15 mouse cellular contexts compared by ENCODE assay signal in genomic region chr2:74733317-74733661, GRCm38 (mm10). TPM values are rescaled to one million over a fixed set of nuclear protein-coding genes. Genes with fewer than 3 reads are reported as not detected.
A peak's percentile ranks its signal among the peaks of the same experiment; 100 is the strongest.
DNase-seq lines count a peak whose midpoint lies in the region; ATAC-seq and TF ChIP-seq lines count a peak whose summit lies in the region.
"Had no signal": no experiment of that assay in that cellular context is flagged by ENCODE, and none has a peak within 500 bp of the region (broad histone marks: within the 10 kb centered on the region; RNA-seq: fewer than 3 reads in every experiment).

No protein-coding gene starts in this region.

- H3K4me3 ChIP-seq in heart, postnatal 0 days (ENCODE audit: low read depth, low read length): no peak overlapping the region; the same call in 1 of the 2 replicates
- H3K4me3 ChIP-seq in G1E (ENCODE audit: low read depth, low read length): no peak overlapping the region; the same call in 1 of the 2 replicates
- H3K4me3 ChIP-seq in hindbrain, embryonic 14.5 days (replicated peaks; ENCODE audit: low read length): peak overlapping the region; percentile 42

- peaks cover 98% of the 10 kb centered on the region for H3K27me3 ChIP-seq in heart, postnatal 0 days (ENCODE audit: control insufficient read depth, insufficient read depth, low read length)
- peaks cover 64% of the 10 kb centered on the region for H3K27me3 ChIP-seq in G1E (ENCODE audit: insufficient read depth, low read length)
- H3K27me3 ChIP-seq in hindbrain, embryonic 14.5 days (ENCODE audit: control insufficient read depth, insufficient read depth, low read length): peaks cover 79% of the 10 kb centered on the region

- no peak overlapping the region for H3K27ac ChIP-seq in heart, postnatal 0 days (ENCODE audit: low read depth)
- H3K27ac ChIP-seq in hindbrain, embryonic 14.5 days: peak overlapping the region; percentile 98
- H3K27ac ChIP-seq: lung, embryonic 15.5 days had no signal

- H3K4me1 ChIP-seq in heart, postnatal 0 days (ENCODE audit: control insufficient read depth, insufficient read depth): no peaks in the 10 kb centered on the region
- H3K4me1 ChIP-seq in G1E (ENCODE audit: insufficient read depth, low read depth, low read length): peaks cover 7% of the 10 kb centered on the region
- H3K4me1 ChIP-seq in hindbrain, embryonic 14.5 days (replicated peaks; ENCODE audit: control insufficient read depth, insufficient read depth, low read length): no peaks in the 10 kb centered on the region; the same call in 1 of the 2 replicates

- H3K9ac ChIP-seq in heart, postnatal 0 days (replicated peaks; ENCODE audit: low read depth, low read length): no peak overlapping the region
- H3K9ac ChIP-seq in hindbrain, embryonic 14.5 days: peak overlapping the region; percentile 87
- H3K9ac ChIP-seq: lung, embryonic 15.5 days had no signal

- peak overlapping the region; percentile 23; the same call in 1 of the 2 replicates for H3K4me2 ChIP-seq in heart, postnatal 0 days (ENCODE audit: low read depth, low read length)
- peak overlapping the region; percentile 82 for H3K4me2 ChIP-seq in hindbrain, embryonic 14.5 days (replicated peaks)

- no peak for DNase-seq in heart, postnatal 0 days (ENCODE audit: low spot score)
- DNase-seq in heart, postnatal 14 days: no peak
- DNase-seq in G1E (ENCODE audit: low spot score): peak; percentile 30
- no peak for DNase-seq in hindbrain, embryonic 14.5 days (ENCODE audit: low spot score)
- DNase-seq in cerebellum, postnatal 4 days (ENCODE audit: low spot score in 2 of 2): no peak
- DNase-seq in gastrocnemius, postnatal 4 days (ENCODE audit: low spot score in 2 of 2): no peak
- DNase-seq: cerebellum, postnatal 36 days; right cerebral cortex, adult 18-20 months; thymus, adult 18-20 months had no signal

- no peak for TF ChIP-seq EP300 in heart, postnatal 0 days (IDR thresholded peaks at IDR 0.05; ENCODE audit: low read depth)

- intact Hi-C loops in heart, postnatal 14 days (cut with DNase I): no loop called here

- no peaks in the 10 kb centered on the region for H3K9me3 ChIP-seq in heart, postnatal 0 days (replicated peaks; ENCODE audit: control insufficient read depth, low read length)
- no peaks in the 10 kb centered on the region for H3K9me3 ChIP-seq in G1E (replicated peaks)
- H3K9me3 ChIP-seq in hindbrain, embryonic 14.5 days (ENCODE audit: control insufficient read depth, low read length): no peaks in the 10 kb centered on the region
- H3K9me3 ChIP-seq: lung, embryonic 15.5 days had no signal

- ATAC-seq in heart, postnatal 0 days (ENCODE audit: insufficient read depth, low read depth): no peak
- no peak for ATAC-seq in G1E (ENCODE audit: extremely low read depth, insufficient number of reproducible peaks, low FRiP score, poor library complexity, severe bottlenecking)
- no peak for ATAC-seq in hindbrain, embryonic 14.5 days (ENCODE audit: low FRiP score)
- 0 out of 2 replicates have a peak, but pooled peaks have one; percentile 23 for ATAC-seq in megakaryocyte progenitor cell, adult 5-6 weeks (replicated peaks; ENCODE audit: poor library complexity)
- ATAC-seq in inflammation-experienced regulatory T-cells, adult 6 months: no peak
- ATAC-seq: forebrain, embryonic 14.5 days had no signal

- WGBS in heart, postnatal 0 days: 3% methylated on average over 16 of the region's 16 CpGs
- WGBS in hindbrain, embryonic 14.5 days: 2% methylated on average over 16 of the region's 16 CpGs

- no peak for TF ChIP-seq CTCF in heart, postnatal 0 days (IDR thresholded peaks at IDR 0.05; ENCODE audit: low read depth)
- no peak for TF ChIP-seq CTCF in G1E (IDR thresholded peaks at IDR 0.05; ENCODE audit: low read depth, low read length)

- no peaks in the 10 kb centered on the region for H3K36me3 ChIP-seq in heart, postnatal 0 days (replicated peaks; ENCODE audit: control insufficient read depth, insufficient read depth, low read length)
- no peaks in the 10 kb centered on the region for H3K36me3 ChIP-seq in G1E (replicated peaks)
- no peaks in the 10 kb centered on the region for H3K36me3 ChIP-seq in hindbrain, embryonic 14.5 days (replicated peaks; ENCODE audit: control insufficient read depth, insufficient read depth)
- H3K36me3 ChIP-seq: lung, embryonic 15.5 days had no signal

RNA-seq across cellular contexts. Expression of gene Gm28230, which starts 6.8 kb away (rescaled TPM):
- total RNA-seq in heart, postnatal 0 days (2014; rRNA removed; ENCODE audit: low replicate concordance): 1.6 TPM in 1 of 2 replicates, not detected in the other
- not detected in 2 replicates for polyA plus RNA-seq in heart, postnatal 0 days (2015; fragmentation: Nextera tagmentation; extraction: Ambion mirVana)
- under 1 TPM in 1 of 2 experiments, not detected in 1; 0.07 TPM for total RNA-seq in heart, postnatal 14 days (2021)
- total RNA-seq in G1E (2014; fragmentation: Nextera tagmentation) (1.2 TPM in 1 of 2 replicates, not detected in the other), G1E (2017) (0.23 and 0.33 TPM in 2 replicates)
- polyA plus RNA-seq in G1E (2012): 0.52 and 0.55 TPM in 2 replicates
- 0.82 and 1.3 TPM in 2 replicates for polyA plus RNA-seq in hindbrain, embryonic 14.5 days (2014; fragmentation: Nextera tagmentation; extraction: Ambion mirVana)
- total RNA-seq in megakaryocyte progenitor cell, adult 5-6 weeks (2015): not detected in 2 replicates
- total RNA-seq in megakaryocyte progenitor cell, adult 5-6 weeks (2017): not detected in 2 replicates
- not detected for polyA plus RNA-seq in inflammation-experienced regulatory T-cells, adult 6 months (2017; shearing (Covaris generic))
- total RNA-seq in gastrocnemius, postnatal 4 days (2021): under 1 TPM; 0.47 to 0.74 TPM
- total RNA-seq: left cerebral cortex, postnatal 10 days; midbrain, postnatal 0 days had no signal
- polyA plus RNA-seq: forebrain, embryonic 14.5 days; midbrain, postnatal 0 days had no signal

RNA-seq across cellular contexts. Expression of gene Hoxd4, which starts 21.6 kb away (rescaled TPM):
- 0.19 TPM in 1 of 2 replicates, not detected in the other for total RNA-seq in heart, postnatal 0 days (2014; rRNA removed; ENCODE audit: low replicate concordance)
- 0.05 and 0.11 TPM in 2 replicates for polyA plus RNA-seq in heart, postnatal 0 days (2015; fragmentation: Nextera tagmentation; extraction: Ambion mirVana)
- total RNA-seq in heart, postnatal 14 days (2021): under 1 TPM; 0.36 to 0.51 TPM
- total RNA-seq in G1E (2014; fragmentation: Nextera tagmentation) (4.7 and 8.7 TPM in 2 replicates), G1E (2017) (2.6 and 4.4 TPM in 2 replicates)
- polyA plus RNA-seq in G1E (2012): 10.8 and 14.3 TPM in 2 replicates
- polyA plus RNA-seq in hindbrain, embryonic 14.5 days (2014; fragmentation: Nextera tagmentation; extraction: Ambion mirVana): 3.1 and 4.3 TPM in 2 replicates
- not detected in 2 replicates for total RNA-seq in megakaryocyte progenitor cell, adult 5-6 weeks (2015)
- total RNA-seq in megakaryocyte progenitor cell, adult 5-6 weeks (2017): not detected in 2 replicates
- not detected for polyA plus RNA-seq in inflammation-experienced regulatory T-cells, adult 6 months (2017; shearing (Covaris generic))
- 1 to 10 TPM; 4.1 to 6.1 TPM for total RNA-seq in gastrocnemius, postnatal 4 days (2021)
- total RNA-seq: left cerebral cortex, postnatal 10 days had no signal
- polyA plus RNA-seq: forebrain, embryonic 14.5 days; midbrain, postnatal 0 days had no signal

RNA-seq across cellular contexts. Expression of gene Hoxd3, which starts 21.6 kb away (rescaled TPM):
- total RNA-seq in heart, postnatal 0 days (2014; rRNA removed; ENCODE audit: low replicate concordance): not detected in 2 replicates
- polyA plus RNA-seq in heart, postnatal 0 days (2015; fragmentation: Nextera tagmentation; extraction: Ambion mirVana): 0.04 TPM in 1 of 2 replicates, not detected in the other
- total RNA-seq in heart, postnatal 14 days (2021): not detected
- total RNA-seq in G1E (2014; fragmentation: Nextera tagmentation) (0.29 and 0.75 TPM in 2 replicates), G1E (2017) (0.22 TPM in 1 of 2 replicates, not detected in the other)
- polyA plus RNA-seq in G1E (2012): 0.17 TPM in 1 of 2 replicates, not detected in the other
- polyA plus RNA-seq in hindbrain, embryonic 14.5 days (2014; fragmentation: Nextera tagmentation; extraction: Ambion mirVana): 44.9 and 55.1 TPM in 2 replicates
- total RNA-seq in megakaryocyte progenitor cell, adult 5-6 weeks (2015): not detected in 2 replicates
- not detected in 2 replicates for total RNA-seq in megakaryocyte progenitor cell, adult 5-6 weeks (2017)
- polyA plus RNA-seq in inflammation-experienced regulatory T-cells, adult 6 months (2017; shearing (Covaris generic)): not detected
- total RNA-seq in gastrocnemius, postnatal 4 days (2021): under 1 TPM in 1 of 2 experiments, not detected in 1; 0.12 TPM
- total RNA-seq: left cerebral cortex, postnatal 10 days had no signal
- polyA plus RNA-seq: forebrain, embryonic 14.5 days; midbrain, postnatal 0 days had no signal

RNA-seq across cellular contexts. Expression of gene Hoxd8, which starts 28.9 kb away (rescaled TPM):
- total RNA-seq in heart, postnatal 0 days (2014; rRNA removed; ENCODE audit: low replicate concordance): 1.5 TPM in 1 of 2 replicates, not detected in the other
- 0.23 and 0.26 TPM in 2 replicates for polyA plus RNA-seq in heart, postnatal 0 days (2015; fragmentation: Nextera tagmentation; extraction: Ambion mirVana)
- 1 to 10 TPM; 1.5 to 1.6 TPM for total RNA-seq in heart, postnatal 14 days (2021)
- total RNA-seq in G1E (2014; fragmentation: Nextera tagmentation) (not detected in 2 replicates), G1E (2017) (not detected in 2 replicates)
- polyA plus RNA-seq in G1E (2012): not detected in 2 replicates
- 2.1 and 3.3 TPM in 2 replicates for polyA plus RNA-seq in hindbrain, embryonic 14.5 days (2014; fragmentation: Nextera tagmentation; extraction: Ambion mirVana)
- not detected in 2 replicates for total RNA-seq in megakaryocyte progenitor cell, adult 5-6 weeks (2015)
- total RNA-seq in megakaryocyte progenitor cell, adult 5-6 weeks (2017): not detected in 2 replicates
- polyA plus RNA-seq in inflammation-experienced regulatory T-cells, adult 6 months (2017; shearing (Covaris generic)): not detected
- 10 to 100 TPM; 35.9 to 41.6 TPM for total RNA-seq in gastrocnemius, postnatal 4 days (2021)
- total RNA-seq: left cerebral cortex, postnatal 10 days had no signal
- polyA plus RNA-seq: midbrain, postnatal 0 days had no signal

RNA-seq across cellular contexts. Expression of gene Hoxd1, which starts 29.5 kb away (rescaled TPM):
- total RNA-seq in heart, postnatal 0 days (2014; rRNA removed; ENCODE audit: low replicate concordance): not detected in 2 replicates
- polyA plus RNA-seq in heart, postnatal 0 days (2015; fragmentation: Nextera tagmentation; extraction: Ambion mirVana): not detected in 2 replicates
- total RNA-seq in heart, postnatal 14 days (2021): not detected
- total RNA-seq in G1E (2014; fragmentation: Nextera tagmentation) (not detected in 2 replicates), G1E (2017) (0.05 and 0.06 TPM in 2 replicates)
- polyA plus RNA-seq in G1E (2012): not detected in 2 replicates
- polyA plus RNA-seq in hindbrain, embryonic 14.5 days (2014; fragmentation: Nextera tagmentation; extraction: Ambion mirVana): 0.64 and 0.76 TPM in 2 replicates
- total RNA-seq in megakaryocyte progenitor cell, adult 5-6 weeks (2015): not detected in 2 replicates
- total RNA-seq in megakaryocyte progenitor cell, adult 5-6 weeks (2017): not detected in 2 replicates
- not detected for polyA plus RNA-seq in inflammation-experienced regulatory T-cells, adult 6 months (2017; shearing (Covaris generic))
- total RNA-seq in gastrocnemius, postnatal 4 days (2021): under 1 TPM in 1 of 2 experiments, not detected in 1; 0.20 TPM
- total RNA-seq: midbrain, postnatal 0 days had no signal
- polyA plus RNA-seq: forebrain, embryonic 14.5 days; lung, embryonic 15.5 days; midbrain, postnatal 0 days had no signal
